8 mouse cellular contexts compared by ENCODE assay signal in the genomic region with DNA sequence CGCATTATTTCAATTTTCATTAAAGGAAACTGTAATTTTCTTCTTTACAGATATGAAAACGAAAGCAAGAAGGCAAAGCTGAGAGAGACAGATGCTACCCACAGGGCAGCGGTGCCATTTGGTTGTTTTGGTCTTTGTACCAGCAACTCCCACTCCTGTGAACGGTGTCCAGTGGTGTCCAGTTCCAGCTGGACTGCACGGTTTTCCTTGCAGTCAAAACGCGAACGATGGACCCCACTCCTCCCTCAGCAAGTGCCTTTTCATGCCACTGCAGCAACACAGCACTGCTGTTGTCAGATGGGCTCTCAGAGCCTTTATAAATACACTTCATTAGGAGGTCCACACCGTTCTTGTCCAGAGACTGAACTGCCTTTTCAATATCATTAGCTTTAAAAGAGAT. TPM values are rescaled to one million over a fixed set of nuclear protein-coding genes. Genes with fewer than 3 reads are reported as not detected.
A peak's percentile ranks its signal among the peaks of the same experiment; 100 is the strongest.
DNase-seq lines count a peak whose midpoint lies in the region; ATAC-seq and TF ChIP-seq lines count a peak whose summit lies in the region.

No protein-coding gene starts in this region.

- in situ Hi-C loops in CH12.LX (cut with MboI; ENCODE audit: low pct_ligation_motif_present, low pct_unique_long_range_greater_than_20kb, low sequenced_read_pairs): loop anchor here (25.0 kb wide), 1 partner anchor 469 kb away; a partner anchor contains a TSS

- no peak for DNase-seq in kidney, postnatal 14 days
- DNase-seq in CH12.LX (ENCODE audit: extremely low read depth): no peak
- no peak for DNase-seq in forebrain, embryonic 14.5 days (ENCODE audit: low spot score)
- DNase-seq in liver, embryonic 11.5 days (ENCODE audit: low spot score): no peak
- no peak for DNase-seq in left cerebral cortex, adult 18-20 months (ENCODE audit: low spot score in 2 of 2)
- no peak for DNase-seq in cerebellum, adult 9-10 months
- no peak for DNase-seq in natural killer cell, adult 2 months (ENCODE audit: low spot score in 2 of 2)

- peaks cover under 1% of the 10 kb centered on the region; the same call in 1 of the 2 replicates for H3K4me1 ChIP-seq in kidney, embryonic 15.5 days
- H3K4me1 ChIP-seq in CH12.LX (ENCODE audit: control insufficient read depth in 1 of 2, insufficient read depth in 2 of 2): peaks cover 0 to 4% of the 10 kb centered on the region in 2 experiments; a peak in 1 of 4 replicates
- no peaks in the 10 kb centered on the region for H3K4me1 ChIP-seq in forebrain, embryonic 14.5 days (ENCODE audit: control insufficient read depth, insufficient read depth, low read length)
- no peaks in the 10 kb centered on the region for H3K4me1 ChIP-seq in liver, embryonic 11.5 days (replicated peaks; ENCODE audit: control insufficient read depth, insufficient read depth, low read length)

- TF ChIP-seq EP300 in CH12.LX (IDR thresholded peaks at IDR 0.05; ENCODE audit: low read length): no peak

- H3K9me3 ChIP-seq in kidney, embryonic 15.5 days (replicated peaks): no peaks in the 10 kb centered on the region
- no peaks in the 10 kb centered on the region for H3K9me3 ChIP-seq in CH12.LX (replicated peaks; ENCODE audit: low read length)
- H3K9me3 ChIP-seq in forebrain, embryonic 14.5 days (replicated peaks; ENCODE audit: control insufficient read depth, low read length): no peaks in the 10 kb centered on the region
- H3K9me3 ChIP-seq in liver, embryonic 11.5 days (ENCODE audit: control insufficient read depth, low read length): no peaks in the 10 kb centered on the region

- no peak for TF ChIP-seq POLR2A in CH12.LX (IDR thresholded peaks at IDR 0.05; ENCODE audit: low read depth, low read length)

- 0 out of 2 replicates have a peak, but pooled peaks have one; percentile 43 for ATAC-seq in kidney, embryonic 15.5 days (replicated peaks; ENCODE audit: low FRiP score)
- no peak for ATAC-seq in forebrain, embryonic 14.5 days
- ATAC-seq in liver, embryonic 11.5 days (replicated peaks; ENCODE audit: low FRiP score): no peak

- H3K27ac ChIP-seq in kidney, embryonic 15.5 days: no peak overlapping the region
- H3K27ac ChIP-seq in CH12.LX (ENCODE audit: insufficient read depth, low read depth): peak overlapping the region; percentile 40; the same call in 1 of the 2 replicates
- no peak overlapping the region for H3K27ac ChIP-seq in forebrain, embryonic 14.5 days (ENCODE audit: low read depth, low read length)
- H3K27ac ChIP-seq in liver, embryonic 11.5 days (ENCODE audit: low read depth, low read length): no peak overlapping the region

- H3K4me3 ChIP-seq in kidney, embryonic 15.5 days (replicated peaks): peak overlapping the region; percentile 27
- H3K4me3 ChIP-seq in CH12.LX (replicated peaks in 1 of 3; ENCODE audit: low read depth in 2 of 3, low read length in 2 of 3, poor library complexity in 1 of 3): peak overlapping the region; percentile 16 to 65 (median 21)
- H3K4me3 ChIP-seq in forebrain, embryonic 14.5 days (ENCODE audit: low read depth, low read length): no peak overlapping the region
- peak overlapping the region; percentile 14; the same call in 1 of the 2 replicates for H3K4me3 ChIP-seq in liver, embryonic 11.5 days (ENCODE audit: low read depth, low read length)

- dilution Hi-C loops in CH12.LX (cut with MboI; ENCODE audit: extremely low pct_ligation_motif_present, extremely low pct_unique_long_range_greater_than_20kb, low sequenced_read_pairs): no loop called here

- no peaks in the 10 kb centered on the region for H3K79me2 ChIP-seq in CH12.LX (replicated peaks; ENCODE audit: control insufficient read depth, extremely low read depth, insufficient read depth, poor library complexity, severe bottlenecking)

- TF ChIP-seq RAD21 in CH12.LX (IDR thresholded peaks at IDR 0.05; ENCODE audit: low read depth, low read length): no peak

- no peak overlapping the region for H3K9ac ChIP-seq in kidney, embryonic 15.5 days
- H3K9ac ChIP-seq in CH12.LX (ENCODE audit: insufficient read depth, low read depth): peak overlapping the region; percentile 30
- peak overlapping the region; percentile 40; the same call in 1 of the 2 replicates for H3K9ac ChIP-seq in forebrain, embryonic 14.5 days (ENCODE audit: low read length)
- H3K9ac ChIP-seq in liver, embryonic 11.5 days (ENCODE audit: low read depth, low read length): no peak overlapping the region

- peak overlapping the region; percentile 49 for H3K4me2 ChIP-seq in kidney, embryonic 15.5 days
- peak overlapping the region; percentile 29 for H3K4me2 ChIP-seq in CH12.LX (ENCODE audit: insufficient read depth, low read depth, poor library complexity, severe bottlenecking)
- peak overlapping the region; percentile 23; the same call in 1 of the 2 replicates for H3K4me2 ChIP-seq in forebrain, embryonic 14.5 days (ENCODE audit: low read length)
- peak overlapping the region; percentile 48 for H3K4me2 ChIP-seq in liver, embryonic 11.5 days

- no peak for TF ChIP-seq CTCF in CH12.LX (conservative IDR thresholded peaks at IDR 0.05 in 1 of 2, IDR thresholded peaks at IDR 0.05 in 1 of 2; ENCODE audit: low read depth in 2 of 2, low read length in 2 of 2)

- no peaks in the 10 kb centered on the region for H3K27me3 ChIP-seq in kidney, embryonic 15.5 days
- no peaks in the 10 kb centered on the region for H3K27me3 ChIP-seq in CH12.LX (replicated peaks)
- no peaks in the 10 kb centered on the region for H3K27me3 ChIP-seq in forebrain, embryonic 14.5 days (replicated peaks; ENCODE audit: control insufficient read depth, insufficient read depth, low read length)
- no peaks in the 10 kb centered on the region for H3K27me3 ChIP-seq in liver, embryonic 11.5 days (replicated peaks; ENCODE audit: control insufficient read depth, insufficient read depth, low read length)

- H3K36me3 ChIP-seq in kidney, embryonic 15.5 days: no peaks in the 10 kb centered on the region
- no peaks in the 10 kb centered on the region for H3K36me3 ChIP-seq in CH12.LX (replicated peaks in 1 of 2; ENCODE audit: control insufficient read depth in 1 of 2, insufficient read depth in 1 of 2, low read length in 1 of 2)
- no peaks in the 10 kb centered on the region for H3K36me3 ChIP-seq in forebrain, embryonic 14.5 days (ENCODE audit: control insufficient read depth, insufficient read depth, low read length)
- no peaks in the 10 kb centered on the region for H3K36me3 ChIP-seq in liver, embryonic 11.5 days (ENCODE audit: control insufficient read depth, insufficient read depth, low read length)

- WGBS in kidney, embryonic 15.5 days: 54% methylated on average over 9 of the region's 9 CpGs
- WGBS in forebrain, embryonic 14.5 days: 73% methylated on average over 9 of the region's 9 CpGs
- WGBS in liver, embryonic 11.5 days: 66% methylated on average over 9 of the region's 9 CpGs

TF ChIP-seq in CH12.LX, 34 proteins besides CTCF, POLR2A, EP300 and RAD21:
- TF ChIP-seq POLR2AphosphoS2 (IDR thresholded peaks at IDR 0.05; ENCODE audit: low read depth, low read length) (no peak), BHLHE40 (IDR thresholded peaks at IDR 0.05; ENCODE audit: low read depth, low read length) (0 out of 2 replicates have a peak, but pooled peaks have one; percentile 4)

RNA-seq across cellular contexts. Expression of a gene that starts 5.1 kb away (rescaled TPM):
- 31.0 and 32.6 TPM in 2 replicates for polyA plus RNA-seq in kidney, embryonic 15.5 days (2015; fragmentation: Nextera tagmentation; extraction: Ambion mirVana)
- total RNA-seq in CH12.LX (2012; rRNA removed): 25.9 and 26.6 TPM in 2 replicates
- 34.5 and 36.6 TPM in 2 replicates for total RNA-seq in CH12.LX (2014; rRNA removed)
- polyA plus RNA-seq in CH12.LX (2012; ENCODE audit: insufficient read length, low read depth): 42.2 and 49.6 TPM in 2 replicates
- 40.6 and 48.1 TPM in 2 replicates for polyA plus RNA-seq in forebrain, embryonic 14.5 days (2014; fragmentation: Nextera tagmentation; extraction: Ambion mirVana)
- 23.2 and 23.7 TPM in 2 replicates for polyA plus RNA-seq in liver, embryonic 11.5 days (2014; fragmentation: Nextera tagmentation; extraction: Ambion mirVana)
- 10 to 100 TPM; 28.3 to 29.6 TPM for total RNA-seq in left cerebral cortex, adult 18-20 months (2021)

Comparison
In these comparisons a context has a peak if more than half of its experiments do, and no peak if none do; other contexts are left out.
1. H3K9ac ChIP-seq: peak in CH12.LX (single experiment) and forebrain, embryonic 14.5 days (single experiment); none in kidney, embryonic 15.5 days (single experiment) and liver, embryonic 11.5 days (single experiment).
2. Peak in every context shown above with its lines, with median percentiles within 50 percentile points of each other: H3K4me2 ChIP-seq.